Mouse (Mus musculus) layer of hippocampus, postnatal 25 days (tissue): ENCODE results near the gene Creb5. TPM values are rescaled to one million over a fixed set of nuclear protein-coding genes. Genes with fewer than 3 reads are reported as not detected.

Experiments
- DNase-seq, 2 experiments: peaks; one replicate each; pipeline ENCODE4 v3.0.0; 2022; ENCODE audit warnings: mixed read lengths in 2 of 2, low spot score in 1 of 2; ENCODE audit errors: extremely low spot score in 1 of 2
- total RNA-seq, 2 experiments: library from RNA; stranded (reverse); gene quantifications; 2 replicates each; pipeline ENCODE4 v1.2.3; 2021

The Creb5 gene
- total RNA-seq, 2 experiments from 2014 or later, result 4.4 to 6.6 TPM

DNA sequence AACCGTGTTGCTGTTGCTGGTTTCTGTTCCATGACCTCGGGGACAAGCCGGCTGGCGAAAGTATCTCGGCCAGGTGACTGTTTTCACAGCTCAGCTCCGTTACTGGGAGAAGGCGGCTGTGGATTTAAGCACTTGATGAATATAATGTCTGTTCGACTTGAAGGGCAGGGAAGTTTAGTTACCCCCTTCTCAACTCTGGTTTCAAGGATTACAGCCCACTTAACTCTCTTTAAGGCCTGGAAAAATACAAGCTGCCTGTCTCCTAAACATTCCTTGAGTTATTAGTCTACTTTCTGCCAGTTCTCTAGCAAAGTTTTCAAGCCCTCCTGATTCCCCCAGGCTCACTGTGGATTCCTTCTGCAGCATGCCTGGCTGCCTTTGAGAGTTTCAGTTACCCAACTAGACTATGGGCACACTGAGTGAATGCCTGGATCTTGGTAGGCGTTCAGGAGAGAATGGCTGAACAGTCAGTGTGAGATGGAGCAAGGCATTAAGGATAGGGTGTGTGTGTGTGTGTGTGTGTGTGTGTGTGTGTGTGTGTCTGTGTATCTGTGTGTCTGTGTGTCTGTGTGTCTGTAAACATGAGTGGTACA is 184.0 kb downstream of the Creb5 start:
- DNase-seq, result no peak

DNA sequence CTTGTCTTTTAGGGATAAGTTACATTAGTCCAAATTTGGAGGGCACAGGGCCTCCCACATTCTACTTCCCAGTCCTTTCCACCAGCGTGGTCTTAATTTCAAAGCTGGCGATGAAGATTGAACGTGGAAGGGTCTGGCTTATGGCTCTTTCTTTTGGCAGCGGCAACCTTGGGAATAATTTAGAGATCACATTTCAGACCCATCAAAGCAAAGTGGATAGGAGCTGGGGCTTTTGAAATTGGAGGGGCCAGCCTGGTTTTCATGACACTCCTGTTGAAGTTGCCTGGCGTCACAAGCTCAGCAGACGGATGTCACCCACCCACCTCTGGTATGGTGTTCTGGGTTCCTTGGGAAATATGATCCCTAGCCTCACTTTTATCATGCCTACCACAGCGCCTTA is 185.7 kb downstream of the Creb5 start:
- no peak for DNase-seq

DNA sequence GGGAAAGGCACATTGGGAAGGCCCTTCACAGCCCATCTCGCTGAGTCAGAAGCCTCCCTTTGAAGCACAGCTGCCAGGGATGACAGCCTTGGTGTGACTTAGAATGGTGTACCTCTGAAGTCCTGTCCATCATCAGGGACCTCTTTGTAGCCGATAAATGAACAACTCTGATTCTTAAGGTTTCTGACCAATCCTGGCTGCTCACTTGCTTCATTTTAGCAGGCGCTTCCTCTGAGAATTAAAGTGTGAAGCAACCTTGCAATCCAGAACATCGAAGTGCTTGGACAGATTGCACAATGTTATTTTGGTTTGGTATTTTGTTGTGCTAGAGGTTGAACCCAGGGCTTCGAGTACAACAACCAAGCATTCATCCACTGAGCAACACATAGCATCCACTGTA is 190.4 kb downstream of the Creb5 start:
- no peak for DNase-seq

DNA sequence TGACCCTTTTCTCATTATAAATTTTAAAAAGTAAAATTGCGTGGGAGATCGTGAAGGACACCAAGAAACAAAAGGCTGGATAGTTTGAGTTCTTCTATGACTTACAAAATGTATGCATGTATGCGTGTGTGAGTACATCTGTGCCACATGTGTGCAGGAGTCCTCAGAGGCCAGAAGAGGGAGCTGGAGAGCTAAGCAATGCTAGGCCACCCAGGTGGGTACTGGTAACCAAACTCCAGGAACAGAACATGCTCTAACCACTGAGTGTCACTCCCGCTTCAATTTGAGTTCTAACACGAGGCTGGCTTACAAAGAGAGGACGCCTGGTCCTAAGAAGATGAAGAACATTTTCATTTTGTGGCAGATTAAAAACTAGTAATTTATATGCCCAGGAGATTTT is 203.8 kb downstream of the Creb5 start:
- DNase-seq, result no peak

DNA sequence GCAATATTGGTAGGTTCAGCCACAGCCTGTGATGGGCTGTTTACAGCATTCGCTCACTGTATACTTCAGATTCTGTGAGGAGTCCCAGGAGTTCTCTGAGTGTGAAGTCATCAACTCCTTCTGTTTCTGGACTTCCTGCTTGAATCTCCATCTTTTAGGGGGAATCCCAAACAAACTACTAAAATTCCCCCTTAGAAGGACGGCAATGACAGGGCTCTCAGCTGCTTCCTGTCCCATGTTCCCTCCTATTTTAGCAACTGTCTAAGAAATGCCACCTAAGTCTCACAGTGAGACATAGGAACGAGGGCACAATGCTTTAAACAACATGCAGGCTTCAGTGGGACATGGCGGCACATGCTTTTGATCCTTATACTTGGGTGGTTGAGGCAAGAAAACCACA is 204.3 kb downstream of the Creb5 start:
- no peak for DNase-seq

DNA sequence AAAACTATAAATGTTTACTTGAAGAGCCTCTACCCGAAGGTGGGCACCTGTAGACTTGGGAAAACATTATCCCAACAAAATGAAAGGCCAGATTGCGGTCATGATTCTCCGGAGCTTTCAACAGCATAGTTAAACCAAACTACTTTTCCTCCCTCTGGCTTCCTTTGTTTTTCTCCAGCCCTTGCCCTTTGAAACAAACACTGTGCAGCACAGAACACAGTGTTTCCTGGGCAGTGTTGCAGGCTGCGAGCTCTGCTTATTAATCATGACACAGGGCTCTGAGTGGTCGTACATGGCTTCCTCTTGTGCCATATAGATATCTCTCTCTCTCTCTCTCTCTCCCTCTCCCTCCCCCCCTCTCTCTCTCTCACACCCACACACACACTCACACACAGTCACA is 206.8 kb downstream of the Creb5 start:
- DNase-seq, result no peak

DNA sequence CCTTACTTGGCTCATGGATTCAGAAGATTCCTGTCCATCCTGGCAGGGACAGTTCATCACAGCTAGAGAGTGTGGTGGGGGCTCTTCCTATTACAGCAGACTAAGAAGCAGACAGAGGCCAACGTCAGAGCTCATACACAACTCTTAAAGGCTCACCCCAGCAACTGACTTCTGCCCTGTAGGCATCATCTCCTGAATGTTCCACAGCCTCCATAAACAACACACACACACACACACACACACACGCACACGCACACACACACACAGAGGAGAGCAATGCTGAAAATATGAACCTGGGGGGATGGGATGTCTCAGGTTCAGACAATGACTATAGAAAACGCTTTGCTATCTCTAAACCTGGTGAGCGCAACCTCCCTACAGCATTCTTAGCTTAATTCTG is 208.6 kb downstream of the Creb5 start:
- DNase-seq, result no peak

DNA sequence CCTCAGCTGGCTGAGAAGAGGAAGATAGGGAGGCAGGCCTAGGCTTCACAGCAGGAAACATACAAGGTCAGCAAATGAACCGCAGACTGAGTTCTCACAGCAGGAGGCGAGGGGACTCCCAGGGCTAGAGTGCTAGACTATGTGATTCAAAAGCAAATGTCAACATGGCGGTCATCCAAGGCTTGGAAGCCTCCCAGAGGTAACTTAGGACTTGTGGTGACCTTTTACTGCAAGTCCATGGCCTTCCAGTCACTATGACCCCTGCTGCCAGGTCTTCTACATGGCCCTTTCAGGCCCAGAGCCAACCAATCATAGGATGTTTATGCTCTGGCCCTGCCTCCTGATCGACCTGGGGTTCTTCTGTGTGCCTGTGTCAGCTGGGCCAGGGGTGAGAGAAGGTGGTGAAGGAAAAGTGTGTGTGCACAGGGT is 209.3 kb downstream of the Creb5 start:
- no peak for DNase-seq

DNA sequence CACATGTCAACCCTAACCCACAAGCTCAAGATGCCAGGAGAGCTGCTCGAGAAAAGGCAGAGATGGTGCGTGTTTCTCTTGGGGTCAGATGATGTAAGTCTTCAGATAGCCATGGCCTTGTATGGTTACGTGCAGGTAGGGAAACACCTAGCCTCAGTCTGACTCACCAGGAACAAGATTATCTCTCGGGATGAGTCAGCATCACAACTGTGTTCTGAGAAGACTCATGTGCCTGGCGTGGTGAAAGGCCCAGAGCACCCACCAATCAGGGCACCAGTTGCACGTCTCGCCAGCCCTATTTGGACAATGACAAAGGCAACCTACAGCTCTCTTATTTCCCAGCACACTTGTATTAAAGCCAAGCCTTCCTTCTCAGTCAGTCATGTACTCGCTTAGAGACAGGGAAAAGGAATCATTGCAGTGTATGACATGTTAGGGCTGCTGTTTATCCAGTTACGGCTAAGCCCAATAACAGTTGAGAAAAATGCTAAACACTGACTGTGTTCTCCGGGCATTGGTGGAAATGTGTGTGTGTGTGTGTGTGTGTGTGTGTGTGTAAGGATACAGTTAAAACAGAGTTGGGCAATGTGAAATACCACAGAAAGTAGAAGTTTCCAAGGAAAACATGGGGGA is 210.9 kb downstream of the Creb5 start:
- DNase-seq, result no peak

DNA sequence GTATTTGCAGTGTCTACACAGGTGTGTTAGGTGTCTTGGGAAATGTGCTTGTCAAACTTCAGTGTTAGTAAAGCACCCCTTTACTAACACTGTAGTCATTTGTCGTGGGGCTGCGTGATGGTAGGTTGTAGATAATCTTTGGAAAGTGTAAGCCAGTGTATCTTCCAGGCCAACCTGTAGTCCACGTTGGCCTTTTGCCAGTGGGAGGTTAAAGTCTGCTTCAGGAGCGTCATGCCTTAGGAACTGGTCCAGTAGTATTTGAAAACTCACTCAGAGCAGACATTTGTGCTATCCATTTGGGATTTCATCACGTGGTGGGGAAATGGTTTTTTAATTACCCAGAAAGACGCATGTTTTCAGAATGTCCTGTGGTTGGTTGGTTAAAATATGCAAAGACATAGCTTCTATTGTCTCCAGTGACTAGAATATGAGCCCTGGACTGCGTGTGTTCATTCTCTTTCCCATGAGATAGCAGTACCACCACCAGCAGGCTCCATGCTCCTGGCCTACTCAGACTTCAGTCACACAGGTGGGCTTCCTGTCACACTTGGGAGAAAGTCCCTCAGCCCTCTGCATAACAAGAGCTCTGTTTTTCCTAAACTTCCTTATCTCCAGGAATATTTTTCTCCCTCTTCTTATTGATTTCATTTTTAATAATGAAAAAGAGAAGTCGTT is 212.7 kb downstream of the Creb5 start:
- DNase-seq, result no peak

DNA sequence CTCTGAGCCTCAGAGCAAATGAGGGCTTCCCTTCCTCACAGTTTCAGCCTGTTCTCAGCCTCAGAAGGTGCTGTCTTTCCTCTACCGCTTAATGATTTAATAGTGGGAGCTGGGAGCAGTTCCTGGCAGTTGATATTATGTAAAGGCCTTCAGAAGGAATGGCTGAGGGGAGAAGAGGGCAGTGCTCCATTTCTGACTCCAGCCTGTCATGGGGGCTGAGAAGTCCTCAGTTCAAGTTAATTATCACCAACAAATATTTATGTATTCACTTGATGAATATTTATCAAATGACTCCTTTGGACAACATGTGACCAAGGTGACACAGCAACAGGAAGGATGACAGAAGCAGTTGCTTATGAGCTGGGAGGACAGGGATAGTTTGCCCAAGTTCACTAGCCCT is 214.2 kb downstream of the Creb5 start:
- DNase-seq, result no peak

DNA sequence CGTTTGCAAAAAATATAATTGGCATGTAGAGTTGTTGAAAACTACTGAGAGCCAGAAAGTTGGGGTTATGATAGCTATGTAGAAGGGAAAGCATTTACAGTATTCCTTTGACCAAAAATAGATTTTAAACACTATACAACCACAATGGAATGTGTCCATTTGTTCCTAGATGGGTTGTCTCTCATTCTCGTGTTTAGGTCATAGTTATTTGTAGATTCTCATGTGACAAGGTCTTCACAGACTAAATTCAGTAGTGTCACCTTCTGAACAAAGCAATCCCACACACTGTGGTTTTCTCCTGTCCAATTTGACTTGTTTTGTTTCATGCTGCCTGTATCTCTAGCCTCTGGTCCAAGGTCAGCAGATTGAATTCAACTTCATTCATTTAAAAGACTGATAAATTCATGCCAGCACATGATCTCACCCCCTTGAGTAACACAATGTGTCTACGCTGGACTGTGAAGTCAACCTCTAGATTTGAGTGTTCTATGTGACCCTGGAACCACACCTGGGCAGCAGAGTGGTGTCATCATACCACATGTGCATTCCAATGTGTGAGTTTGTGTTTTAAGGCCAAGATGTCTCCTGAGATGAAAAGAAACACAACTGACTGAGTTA is 220.0 kb downstream of the Creb5 start:
- no peak for DNase-seq

DNA sequence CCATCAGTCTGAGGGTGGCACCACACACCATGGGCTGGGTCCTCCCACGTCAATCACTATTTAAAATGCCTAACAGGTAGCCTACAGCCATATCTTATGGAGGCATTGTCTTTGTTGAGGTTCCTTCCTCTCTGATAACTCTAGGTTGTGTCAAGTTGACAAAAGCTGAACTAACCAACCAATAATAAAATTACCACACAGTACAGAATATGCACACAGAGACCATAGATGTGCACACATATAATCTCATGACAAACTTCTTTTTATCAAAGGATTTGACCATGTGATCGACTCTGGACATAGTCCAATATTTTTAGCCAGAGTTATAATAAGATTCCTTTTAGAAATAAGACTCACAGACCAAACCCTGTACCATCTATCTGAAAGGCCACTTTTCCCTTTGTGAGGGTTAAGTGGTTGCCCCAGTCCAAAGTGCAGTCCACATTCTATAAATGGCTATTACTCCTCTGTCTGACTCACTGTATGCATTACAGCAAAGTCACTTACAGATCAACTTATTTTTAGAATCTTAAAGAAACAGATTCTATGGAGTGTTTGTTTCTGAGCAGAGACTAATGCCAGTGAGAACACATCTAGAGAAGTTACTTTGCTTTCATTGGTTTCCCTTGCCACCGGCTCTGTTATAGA is 221.9 kb downstream of the Creb5 start:
- no peak for DNase-seq

DNA sequence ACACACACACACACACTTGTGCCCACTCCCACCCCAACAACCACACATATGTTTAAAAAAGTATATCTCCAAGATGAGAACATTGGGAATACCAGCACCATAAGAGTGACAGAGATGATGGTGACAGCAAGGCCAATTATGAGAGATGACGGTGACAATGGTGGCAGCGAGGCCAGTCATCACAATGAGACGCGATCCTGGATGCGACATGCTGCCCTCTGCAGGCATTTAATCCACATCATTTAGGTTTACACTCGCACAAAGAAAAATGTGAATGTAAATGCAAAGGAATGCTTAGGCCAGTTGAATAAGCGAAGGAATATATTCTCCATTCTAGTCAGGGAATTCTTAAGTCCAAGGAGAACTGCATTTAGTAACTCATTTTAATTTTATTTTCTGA is 222.9 kb downstream of the Creb5 start:
- DNase-seq, result no peak

DNA sequence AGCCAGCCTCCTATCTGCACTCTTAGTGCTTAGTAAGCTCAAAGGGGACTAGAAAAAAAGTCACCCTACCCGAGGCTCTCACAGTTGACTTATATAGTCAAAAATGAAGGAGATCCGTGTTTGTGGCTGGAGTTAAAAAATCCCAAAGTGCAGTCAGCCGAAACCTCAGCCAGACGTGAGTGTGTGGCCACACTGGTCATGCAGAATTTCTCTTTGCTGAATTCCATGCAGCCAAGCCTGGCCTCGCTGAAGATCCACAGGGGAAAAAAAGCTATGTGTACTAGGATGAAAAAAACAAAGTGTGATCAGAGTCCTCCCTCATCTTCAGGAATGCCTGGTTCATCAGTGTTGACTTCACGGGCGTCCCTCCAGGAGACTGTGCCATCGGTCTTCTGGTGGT is 225.2 kb downstream of the Creb5 start:
- DNase-seq, result no peak

DNA sequence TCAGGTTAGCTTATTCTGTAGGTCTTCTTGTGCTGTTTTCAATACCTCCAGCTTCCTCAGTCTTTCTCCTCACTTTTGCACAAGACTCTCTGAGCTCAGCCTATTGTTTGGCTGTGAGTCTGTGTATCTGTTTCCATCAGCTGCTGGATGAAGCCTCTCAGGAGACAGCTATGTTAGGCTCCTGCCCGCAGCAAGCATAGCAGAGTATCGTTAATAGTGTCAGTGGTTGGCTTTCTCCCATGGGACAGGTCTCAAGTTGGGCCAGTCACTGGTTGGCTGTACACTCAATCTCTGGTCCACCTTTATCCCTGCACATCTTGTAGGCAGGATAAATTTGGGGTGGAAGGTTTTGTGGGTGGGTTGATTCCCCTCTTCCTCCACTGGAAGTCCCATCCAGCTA is 226.3 kb downstream of the Creb5 start:
- DNase-seq, result no peak

DNA sequence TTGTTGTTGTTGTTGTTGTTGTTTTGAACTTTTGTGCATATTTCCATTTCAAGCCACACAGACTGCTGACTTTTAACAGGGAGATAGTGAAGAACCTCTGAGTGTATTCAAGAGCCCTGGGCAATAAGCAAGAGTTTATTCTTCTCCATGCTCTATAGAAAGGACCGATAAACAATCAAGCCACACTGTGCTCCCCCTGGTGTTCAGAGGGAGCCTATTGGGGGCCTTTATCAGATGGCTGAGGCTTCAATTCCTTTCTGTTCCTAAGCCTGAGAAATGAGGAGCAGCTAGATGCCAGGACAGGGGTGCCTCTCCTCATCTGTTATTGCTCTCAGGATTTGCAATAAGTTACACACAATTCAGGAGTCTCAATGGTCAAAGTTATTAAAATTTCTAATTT is 227.8 kb downstream of the Creb5 start:
- DNase-seq, result no peak

DNA sequence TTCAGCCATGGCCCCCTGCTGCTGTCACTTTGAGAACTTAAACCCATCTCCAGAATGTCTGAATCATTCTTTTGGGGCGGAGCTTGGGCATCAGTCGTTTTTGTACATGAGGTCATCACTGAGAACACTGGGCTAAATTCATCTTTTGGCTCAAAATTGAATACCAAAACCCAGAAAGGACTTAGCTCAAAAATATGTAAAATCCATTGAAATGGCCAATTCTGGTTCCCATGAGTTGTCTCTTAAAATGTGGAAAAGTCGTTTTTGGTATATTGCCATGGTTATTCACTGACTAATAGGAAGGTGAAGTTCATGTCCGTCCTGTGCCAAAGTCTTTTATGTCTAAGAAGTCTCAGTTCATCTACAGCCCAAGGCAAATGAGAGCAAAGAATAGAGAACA is 228.5 kb downstream of the Creb5 start:
- DNase-seq, result no peak

DNA sequence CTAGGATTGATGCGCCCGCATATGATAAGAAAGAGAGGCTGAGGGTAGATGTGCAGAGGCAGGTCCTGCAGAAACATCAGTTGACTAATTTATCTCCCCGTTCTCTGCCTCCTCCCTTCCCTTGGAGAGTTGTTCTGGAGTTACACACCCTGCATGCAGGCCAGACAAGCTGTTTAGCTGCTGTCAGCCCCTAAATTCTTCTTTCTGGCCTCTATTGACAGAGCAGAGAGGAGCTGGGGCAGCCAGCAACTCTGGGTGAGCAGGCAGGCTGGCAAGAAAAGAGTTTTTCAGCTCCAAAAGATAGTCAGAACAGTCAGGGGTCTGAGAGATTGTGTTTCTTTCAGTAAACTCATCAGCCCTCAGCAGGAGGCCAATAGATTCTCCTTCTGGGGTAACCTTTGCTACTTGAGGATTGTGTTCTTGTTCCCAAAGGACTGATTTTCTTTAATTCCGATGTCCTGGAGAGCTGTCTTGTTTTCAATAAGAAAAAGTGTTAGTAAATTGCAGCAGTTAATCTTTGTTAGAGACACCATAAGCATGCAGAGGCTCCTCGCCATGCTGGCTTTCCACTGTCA is 230.4 kb downstream of the Creb5 start:
- DNase-seq, result no peak

DNA sequence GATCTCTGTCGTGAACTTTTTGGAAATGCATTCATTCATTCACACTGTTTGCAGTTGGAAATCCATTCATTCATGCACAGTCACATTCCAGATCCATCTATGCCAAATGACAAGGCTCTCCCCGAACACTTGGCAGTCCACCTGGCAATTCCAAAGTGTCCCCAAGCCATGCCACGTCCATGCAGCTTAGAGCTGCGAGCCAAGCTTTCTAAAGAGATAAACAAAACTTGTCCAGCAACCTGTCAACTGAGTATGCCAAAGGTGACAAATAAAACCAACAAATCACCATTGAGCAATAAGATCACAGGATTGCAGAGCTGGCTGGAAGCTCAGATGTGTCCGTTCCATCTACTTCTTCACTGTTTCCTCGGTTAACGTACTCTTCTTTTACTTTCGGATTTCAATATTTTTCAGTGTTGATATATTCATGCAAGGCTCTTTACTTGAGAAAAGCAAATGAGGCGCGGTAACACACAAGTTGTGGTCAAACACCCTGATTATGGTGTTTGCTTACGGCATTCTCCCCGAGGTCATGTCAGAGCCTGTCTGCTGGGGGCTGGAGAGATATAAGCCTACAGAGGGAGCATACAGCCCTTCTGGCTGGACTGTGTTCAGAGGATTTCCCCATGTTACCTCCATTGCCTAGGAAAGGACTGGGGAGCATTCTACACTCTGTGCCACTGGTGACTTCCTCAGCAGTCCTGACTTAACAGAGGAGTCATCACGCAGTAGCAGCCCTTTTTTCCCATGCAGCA is 236.8 kb downstream of the Creb5 start:
- no peak for DNase-seq
